Mouse (Mus musculus): ENCODE results near the gene Idh2. TPM values are rescaled to one million over a fixed set of nuclear protein-coding genes. Genes with fewer than 3 reads are reported as not detected.

Gene Idh2
- polyA plus RNA-seq, 1 experiment from 2014 or later: 629 TPM

- no peaks in the 10 kb centered on the region for H3K4me1 ChIP-seq (ENCODE audit: insufficient read depth)
- H3K4me2 ChIP-seq: 0 out of 2 replicates have a peak overlapping the region, but pooled peaks have one; percentile 10
- 56% methylated on average over 33 of the region's 33 CpGs for WGBS
- no peaks in the 10 kb centered on the region for H3K27me3 ChIP-seq (ENCODE audit: insufficient read depth, low read length)
- ATAC-seq (ENCODE audit: insufficient read depth) (peak; percentile 55), DNase-seq (peak; percentile 72)
- no peak overlapping the region for H3K9ac ChIP-seq
- H3K36me3 ChIP-seq (ENCODE audit: insufficient read depth): peaks cover 80% of the 10 kb centered on the region
- no peak for TF ChIP-seq CTCF (IDR thresholded peaks at IDR 0.05; ENCODE audit: low read depth)
- H3K4me3 ChIP-seq (ENCODE audit: low read depth, low read length): no peak overlapping the region
- H3K27ac ChIP-seq (ENCODE audit: low read depth): peak overlapping the region; percentile 63
- no peaks in the 10 kb centered on the region for H3K9me3 ChIP-seq (ENCODE audit: low read depth, low read length)
Observed at GRCm38 (mm10) chr7:80085970-80086715, 29.0 kb downstream of the Idh2 start.

GRCm38 (mm10) chr7:80084484-80084931 lies 30.7 kb downstream of the Idh2 start:
- Histone ChIP-seq H3K36me3 (ENCODE audit: insufficient read depth) (peaks cover 68% of the 10 kb centered on the region), H3K9ac (no peak overlapping the region), H3K4me3 (ENCODE audit: low read depth, low read length) (no peak overlapping the region), H3K4me2 (no peak overlapping the region), H3K27ac (ENCODE audit: low read depth) (no peak overlapping the region), H3K9me3 (ENCODE audit: low read depth, low read length) (no peaks in the 10 kb centered on the region), H3K27me3 (ENCODE audit: insufficient read depth, low read length) (no peaks in the 10 kb centered on the region), H3K4me1 (ENCODE audit: insufficient read depth) (no peaks in the 10 kb centered on the region)
- DNase-seq: peak; percentile 85
- ATAC-seq (ENCODE audit: insufficient read depth): peak; percentile 36; the same call in 1 of the 2 replicates
- WGBS: 60% methylated on average over 7 of the region's 7 CpGs
- TF ChIP-seq CTCF (IDR thresholded peaks at IDR 0.05; ENCODE audit: low read depth): peak; percentile 87

GRCm38 (mm10) chr7:80081586-80082554 lies 33.3 kb downstream of the Idh2 start:
- no peak for ATAC-seq (ENCODE audit: insufficient read depth)

GRCm38 (mm10) chr7:80078792-80079301 lies 36.3 kb downstream of the Idh2 start:
- TF ChIP-seq CTCF (IDR thresholded peaks at IDR 0.05; ENCODE audit: low read depth): no peak
- DNase-seq (peak; percentile 85), ATAC-seq (ENCODE audit: insufficient read depth) (peak; percentile 47; the same call in 1 of the 2 replicates)
- Histone ChIP-seq H3K4me1 (ENCODE audit: insufficient read depth) (peaks cover 32% of the 10 kb centered on the region), H3K4me2 (peak overlapping the region; percentile 32), H3K9me3 (ENCODE audit: low read depth, low read length) (no peaks in the 10 kb centered on the region), H3K4me3 (ENCODE audit: low read depth, low read length) (no peak overlapping the region), H3K36me3 (ENCODE audit: insufficient read depth) (peaks cover 30% of the 10 kb centered on the region), H3K27ac (ENCODE audit: low read depth) (peak overlapping the region; percentile 81), H3K27me3 (ENCODE audit: insufficient read depth, low read length) (no peaks in the 10 kb centered on the region), H3K9ac (peak overlapping the region; percentile 20; the same call in 1 of the 2 replicates)
- 20% methylated on average over 14 of the region's 14 CpGs for WGBS

More at GRCm38 (mm10) chr7:80081586-80082554, 33.3 kb downstream of the Idh2 start:
- Histone ChIP-seq H3K4me1 (ENCODE audit: insufficient read depth) (peaks cover 17% of the 10 kb centered on the region), H3K4me2 (no peak overlapping the region), H3K27me3 (ENCODE audit: insufficient read depth, low read length) (no peaks in the 10 kb centered on the region), H3K36me3 (ENCODE audit: insufficient read depth) (peaks cover 44% of the 10 kb centered on the region), H3K4me3 (ENCODE audit: low read depth, low read length) (no peak overlapping the region), H3K9me3 (ENCODE audit: low read depth, low read length) (no peaks in the 10 kb centered on the region), H3K27ac (ENCODE audit: low read depth) (no peak overlapping the region; the same call in 1 of the 2 replicates), H3K9ac (no peak overlapping the region)
- TF ChIP-seq CTCF (IDR thresholded peaks at IDR 0.05; ENCODE audit: low read depth): no peak
- no peak for DNase-seq
- 87% methylated on average over 42 of the region's 42 CpGs for WGBS

- Histone ChIP-seq H3K4me2 (no peak overlapping the region), H3K27ac (ENCODE audit: low read depth) (peak overlapping the region; percentile 81; the same call in 1 of the 2 replicates), H3K27me3 (ENCODE audit: insufficient read depth, low read length) (no peaks in the 10 kb centered on the region), H3K9me3 (ENCODE audit: low read depth, low read length) (no peaks in the 10 kb centered on the region), H3K36me3 (ENCODE audit: insufficient read depth) (peaks cover 20% of the 10 kb centered on the region), H3K4me1 (ENCODE audit: insufficient read depth) (peaks cover 32% of the 10 kb centered on the region), H3K4me3 (ENCODE audit: low read depth, low read length) (no peak overlapping the region), H3K9ac (no peak overlapping the region)
- DNase-seq (peak; percentile 51), ATAC-seq (ENCODE audit: insufficient read depth) (peak; percentile 45)
- 39% methylated on average over 9 of the region's 9 CpGs for WGBS
- no peak for TF ChIP-seq CTCF (IDR thresholded peaks at IDR 0.05; ENCODE audit: low read depth)
Observed at GRCm38 (mm10) chr7:80077801-80078200, 37.4 kb downstream of the Idh2 start.

- no peak overlapping the region for H3K4me3 ChIP-seq (ENCODE audit: low read depth, low read length)
- 71% methylated on average over 6 of the region's 6 CpGs for WGBS
- no peak for TF ChIP-seq CTCF (IDR thresholded peaks at IDR 0.05; ENCODE audit: low read depth)
- H3K4me2 ChIP-seq: no peak overlapping the region
- no peak overlapping the region for H3K9ac ChIP-seq
- H3K9me3 ChIP-seq (ENCODE audit: low read depth, low read length): no peaks in the 10 kb centered on the region
- peak overlapping the region; percentile 81; the same call in 1 of the 2 replicates for H3K27ac ChIP-seq (ENCODE audit: low read depth)
- no peaks in the 10 kb centered on the region for H3K27me3 ChIP-seq (ENCODE audit: insufficient read depth, low read length)
- DNase-seq (no peak), ATAC-seq (ENCODE audit: insufficient read depth) (no peak)
- peaks cover 32% of the 10 kb centered on the region for H3K4me1 ChIP-seq (ENCODE audit: insufficient read depth)
- peaks cover 13% of the 10 kb centered on the region for H3K36me3 ChIP-seq (ENCODE audit: insufficient read depth)
Observed at GRCm38 (mm10) chr7:80076961-80077716, 38.1 kb downstream of the Idh2 start.
